Mouse (Mus musculus) G1E (cell line): ENCODE results near the gene Fbxo42. TPM values are rescaled to one million over a fixed set of nuclear protein-coding genes. Genes with fewer than 3 reads are reported as not detected.

Experiments used
- ATAC-seq: 2 replicates; pipeline ENCODE4 v1.8.0; 2016; ENCODE audit warnings: mild to moderate bottlenecking; ENCODE audit not compliant: insufficient number of reproducible peaks, poor library complexity, low FRiP score, severe bottlenecking; ENCODE audit errors: extremely low read depth
- DNase-seq: peaks from one replicate; pipeline ENCODE4 v3.0.0; 2012; ENCODE audit warnings: low spot score
- H3K27me3 ChIP-seq: 2 replicates; pipeline ENCODE4 v1.6.1; 2012; ENCODE audit warnings: mild to moderate bottlenecking, low read length, inconsistent platforms; ENCODE audit not compliant: insufficient read depth
- H3K36me3 ChIP-seq: replicated peaks from 2 replicates; pipeline ENCODE3; 2012; ENCODE audit warnings: mild to moderate bottlenecking, inconsistent platforms
- H3K4me1 ChIP-seq: 2 replicates; pipeline ENCODE4 v1.6.1; 2012; ENCODE audit warnings: low read depth, low read length, inconsistent platforms, mixed read lengths; ENCODE audit not compliant: insufficient read depth
- H3K4me3 ChIP-seq: 2 replicates; pipeline ENCODE4 v1.5.1; 2012; ENCODE audit warnings: low read depth, mild to moderate bottlenecking, inconsistent platforms, low read length, moderate library complexity, mixed read lengths
- H3K9me3 ChIP-seq: replicated peaks from 2 replicates; pipeline ENCODE4 v1.6.1; 2012; ENCODE audit warnings: inconsistent platforms
- CTCF ChIP-seq: IDR thresholded peaks from 2 replicates; pipeline ENCODE4 v1.5.1; 2012; ENCODE audit warnings: low read depth, low read length, inconsistent platforms, mixed read lengths
- GATA1 ChIP-seq: IDR thresholded peaks from 2 replicates; pipeline ENCODE4 v1.6.1; 2012; ENCODE audit warnings: borderline replicate concordance, low read length, inconsistent platforms, mixed read lengths
- GATA2 ChIP-seq: IDR thresholded peaks from 2 replicates; pipeline ENCODE4 v1.6.1; 2012; ENCODE audit warnings: low read depth, low read length, inconsistent platforms, borderline replicate concordance
- POLR2AphosphoS5 ChIP-seq: IDR thresholded peaks from 2 replicates; pipeline ENCODE4 v1.6.1; 2012; ENCODE audit warnings: low read depth, low read length, inconsistent platforms; ENCODE audit not compliant: insufficient replicate concordance
- TAL1 ChIP-seq: conservative IDR thresholded peaks from 2 replicates; pipeline ENCODE4 v1.6.1; 2012; ENCODE audit warnings: low read depth, low read length, inconsistent platforms, mixed read lengths
- polyA plus RNA-seq: library from polyadenylated mRNA; stranded (reverse); fragments of >175 nt; gene quantifications from 2 replicates; pipeline ENCODE4 v1.2.3, GENCODE M21; 2012
- total RNA-seq, 2 experiments: library from RNA; stranded (forward) in 1 of 2; stranded (reverse) in 1 of 2; fragments of 200-1000 nt in 1 of 2; fragments of >200 nt in 1 of 2; fragmentation: Nextera tagmentation in 1 of 2; gene quantifications; 2 replicates each; pipeline ENCODE4 v1.2.3; 2014 to 2017

The Fbxo42 gene
- total and polyA plus RNA-seq, 3 experiments = 8.3 to 36.7 (median 15.5) TPM

DNA sequence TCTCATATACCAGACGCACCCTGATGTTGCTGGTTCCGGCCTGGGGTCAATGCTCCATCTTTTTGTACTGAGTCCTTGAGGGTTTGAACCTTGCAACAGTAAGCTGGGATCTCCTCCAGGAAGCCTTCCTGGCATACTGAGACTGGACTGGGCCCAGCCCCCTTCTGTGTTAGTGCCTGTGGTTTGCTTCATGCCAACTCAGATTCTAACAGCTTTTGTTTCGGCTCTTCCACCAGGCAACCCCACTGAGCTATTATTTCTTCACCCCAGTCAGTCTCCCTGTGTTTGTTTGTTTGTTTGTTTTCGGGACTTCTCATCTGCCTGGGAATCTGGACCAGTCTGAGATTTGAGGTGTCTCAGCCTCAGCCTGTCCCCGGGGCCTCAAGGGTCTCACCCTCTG lies 96.7 kb downstream of the Fbxo42 start:
- no peak for DNase-seq
- Histone ChIP-seq H3K4me1 (peaks cover 4% of the 10 kb centered on the region), H3K36me3 (no peaks in the 10 kb centered on the region), H3K4me3 (no peak overlapping the region), H3K27me3 (peaks cover 39% of the 10 kb centered on the region), H3K9me3 (peaks cover 6% of the 10 kb centered on the region; the same call in 1 of the 2 replicates)
- ATAC-seq = no peak
- no peak for TF ChIP-seq GATA2
- no peak for TF ChIP-seq TAL1
- TF ChIP-seq GATA1 = no peak
- TF ChIP-seq POLR2AphosphoS5 = no peak
- no peak for TF ChIP-seq CTCF

DNA sequence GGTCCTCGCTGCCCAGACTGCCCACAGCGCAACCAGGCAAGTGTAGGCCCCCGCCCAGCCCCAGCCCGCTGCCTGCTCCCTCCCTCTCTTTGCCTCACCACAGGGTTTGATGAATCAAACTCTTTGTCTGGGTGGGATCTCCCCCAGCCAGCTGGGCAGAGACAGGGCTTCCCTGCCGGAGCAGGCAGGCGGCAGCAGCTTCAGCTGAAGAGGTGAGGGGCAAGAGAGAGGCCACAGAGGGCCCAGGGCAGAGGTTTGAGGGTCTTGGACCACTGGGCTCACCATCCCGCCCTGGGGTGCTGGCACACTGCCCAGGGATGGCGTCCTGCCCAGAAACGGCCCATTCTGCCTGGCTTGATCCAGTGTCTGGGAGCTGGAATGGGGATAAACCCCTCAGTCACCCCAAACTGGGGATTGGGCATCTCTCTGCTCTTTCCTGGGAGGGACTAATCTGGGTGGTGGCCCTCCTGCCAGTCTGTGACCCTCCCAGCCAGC lies 97.3 kb downstream of the Fbxo42 start:
- ATAC-seq = no peak
- TF ChIP-seq POLR2AphosphoS5 = no peak
- no peak for TF ChIP-seq TAL1
- no peak for TF ChIP-seq CTCF
- no peak for TF ChIP-seq GATA1
- TF ChIP-seq GATA2 = no peak

DNA sequence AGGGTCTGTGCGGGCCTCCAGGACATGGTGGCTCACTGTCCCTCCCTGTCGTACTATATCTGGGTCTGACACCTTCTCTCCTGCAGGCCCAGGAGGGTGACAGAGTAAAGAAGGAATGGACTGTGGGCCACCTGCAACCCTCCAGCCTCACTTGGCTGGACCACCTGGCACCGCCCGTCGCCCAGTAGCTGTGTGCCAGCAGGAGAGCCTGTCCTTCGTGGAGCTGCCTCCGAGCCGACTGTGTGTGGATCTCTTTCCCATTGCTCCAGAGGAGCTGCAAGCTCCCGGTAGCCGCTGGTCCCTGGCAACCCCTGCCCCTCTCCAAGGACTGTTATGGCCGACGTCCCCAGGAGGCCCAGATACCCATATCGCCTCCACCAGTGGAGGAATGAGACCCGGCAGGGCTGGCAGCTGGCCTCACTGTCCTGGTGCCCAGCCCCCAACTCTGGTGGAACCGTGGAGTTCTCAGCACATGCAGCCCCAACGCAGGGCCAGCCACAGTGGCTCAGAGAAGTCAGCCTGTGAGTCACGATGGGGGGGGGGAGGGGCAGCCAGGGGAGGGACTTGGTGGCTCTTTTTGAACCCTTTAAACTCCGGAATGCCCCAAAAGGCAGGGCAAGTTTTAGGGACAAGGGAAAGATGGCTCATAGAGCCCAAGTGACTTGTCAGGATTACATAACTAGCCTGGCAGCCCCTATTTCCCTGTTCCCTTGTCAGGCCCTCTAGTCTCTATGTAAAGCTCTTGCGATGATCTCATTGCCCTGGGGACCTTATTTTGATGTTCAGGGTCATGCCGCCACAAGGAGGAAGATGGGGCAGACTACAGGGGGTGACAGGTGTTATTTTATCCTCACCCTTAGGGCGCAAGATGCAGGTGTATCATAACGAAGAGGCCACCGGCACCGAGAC lies 98.6 kb downstream of the Fbxo42 start:
- H3K4me3 ChIP-seq = no peak overlapping the region
- peaks cover 6% of the 10 kb centered on the region; the same call in 1 of the 2 replicates for H3K9me3 ChIP-seq
- DNase-seq = no peak
- H3K4me1 ChIP-seq = no peaks in the 10 kb centered on the region
- ATAC-seq = no peak
- TF ChIP-seq CTCF = no peak
- TF ChIP-seq POLR2AphosphoS5 = no peak
- TF ChIP-seq GATA2 = no peak
- no peak for TF ChIP-seq TAL1
- no peak for TF ChIP-seq GATA1
- H3K27me3 ChIP-seq = peaks cover 24% of the 10 kb centered on the region
- H3K36me3 ChIP-seq = no peaks in the 10 kb centered on the region

More for the DNA sequence above, 97.3 kb downstream of the Fbxo42 start:
- Histone ChIP-seq H3K36me3 (no peaks in the 10 kb centered on the region), H3K9me3 (peaks cover 6% of the 10 kb centered on the region; the same call in 1 of the 2 replicates), H3K4me3 (no peak overlapping the region), H3K27me3 (peaks cover 34% of the 10 kb centered on the region), H3K4me1 (no peaks in the 10 kb centered on the region)
- DNase-seq = no peak

DNA sequence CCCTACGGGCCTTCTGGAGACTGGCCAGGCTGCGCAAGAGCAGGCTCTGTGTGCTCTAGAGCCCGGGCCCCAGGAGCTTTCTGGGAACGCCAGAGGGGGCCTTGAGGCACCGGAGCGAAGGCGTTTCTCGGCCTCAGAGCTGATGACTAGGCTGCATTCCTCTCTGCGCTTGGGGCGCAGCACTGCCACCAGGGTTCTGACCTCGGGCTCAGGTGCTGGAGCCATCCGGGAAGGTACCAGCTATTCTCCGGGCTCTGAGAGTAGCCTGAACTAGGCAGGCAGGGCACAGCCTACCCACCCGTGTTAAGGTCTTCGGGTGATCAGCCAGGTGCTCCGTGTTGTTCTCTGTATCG lies 99.3 kb downstream of the Fbxo42 start:
- H3K27me3 ChIP-seq = peaks cover 19% of the 10 kb centered on the region
- peaks cover 6% of the 10 kb centered on the region; the same call in 1 of the 2 replicates for H3K9me3 ChIP-seq
- no peak overlapping the region for H3K4me3 ChIP-seq
- TF ChIP-seq POLR2AphosphoS5 = no peak
- no peak for TF ChIP-seq TAL1
- no peak for TF ChIP-seq GATA1
- TF ChIP-seq CTCF = no peak
- no peak for TF ChIP-seq GATA2
- no peaks in the 10 kb centered on the region for H3K36me3 ChIP-seq
- DNase-seq = no peak
- no peaks in the 10 kb centered on the region for H3K4me1 ChIP-seq
- no peak for ATAC-seq

DNA sequence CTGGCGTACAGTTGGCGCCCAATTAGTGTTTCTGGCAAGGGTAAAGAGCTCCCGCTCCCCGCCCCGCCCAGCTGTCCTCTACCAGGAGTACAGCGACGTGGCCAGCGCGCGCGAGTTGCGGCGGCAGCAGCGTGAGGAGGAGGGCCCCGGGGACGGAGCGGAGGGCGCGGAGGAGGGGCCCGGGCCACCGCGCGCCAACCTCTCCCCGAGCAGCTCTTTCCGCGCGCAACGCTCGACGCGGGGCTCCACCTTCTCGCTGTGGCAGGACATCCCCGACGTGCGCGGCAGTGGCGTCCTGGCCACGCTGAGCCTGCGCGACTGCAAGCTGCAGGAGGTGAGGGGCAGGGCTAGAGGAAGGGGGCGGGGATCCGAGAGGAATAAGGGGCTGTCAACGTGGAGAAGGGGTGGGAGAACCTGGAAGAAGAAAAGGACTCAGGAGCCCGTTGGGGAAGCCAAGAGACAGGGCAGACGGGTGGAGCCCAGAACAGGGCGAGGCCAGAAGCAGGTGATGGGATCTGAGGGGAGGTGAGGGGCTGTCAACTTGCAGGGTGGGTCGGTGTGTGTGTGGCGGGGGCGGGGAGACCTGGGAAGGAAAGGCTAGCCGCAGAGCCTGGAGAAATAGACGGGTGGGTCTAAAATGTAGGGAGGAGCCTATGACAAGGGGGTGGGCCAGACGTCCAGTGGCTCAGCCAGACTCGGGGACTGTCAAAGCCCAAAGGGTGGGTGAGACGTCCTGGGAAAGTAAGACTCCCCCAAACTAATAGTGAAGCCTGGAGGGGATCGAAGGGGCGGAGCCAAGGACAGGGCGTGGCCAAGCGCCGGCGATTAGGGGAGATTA lies 100.3 kb downstream of the Fbxo42 start:
- TF ChIP-seq POLR2AphosphoS5 (no peak), TAL1 (no peak), GATA1 (no peak), GATA2 (no peak), CTCF (no peak)
- no peaks in the 10 kb centered on the region for H3K36me3 ChIP-seq
- peaks cover 6% of the 10 kb centered on the region; the same call in 1 of the 2 replicates for H3K9me3 ChIP-seq
- DNase-seq (no peak), ATAC-seq (no peak)
- peaks cover 13% of the 10 kb centered on the region for H3K27me3 ChIP-seq
- H3K4me3 ChIP-seq = no peak overlapping the region
- H3K4me1 ChIP-seq = no peaks in the 10 kb centered on the region

DNA sequence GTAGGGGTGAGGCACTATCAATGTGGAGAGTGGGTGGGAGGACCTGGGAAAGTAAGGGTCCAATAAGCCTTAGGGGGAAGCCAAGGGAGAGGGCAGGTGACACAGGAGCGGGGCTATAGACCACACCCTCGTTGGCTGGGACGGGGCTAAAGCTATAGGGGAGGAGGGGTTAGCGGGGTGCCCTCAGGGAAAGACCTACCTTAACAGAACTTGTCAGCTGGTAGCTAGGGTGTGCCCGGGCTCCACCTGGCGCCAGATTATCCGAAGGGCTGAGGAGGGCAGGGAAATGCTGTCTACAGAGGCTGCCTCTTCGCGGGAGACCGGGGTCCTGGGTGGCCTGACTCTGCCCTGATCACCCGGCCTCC lies 100.9 kb downstream of the Fbxo42 start:
- no peaks in the 10 kb centered on the region for H3K36me3 ChIP-seq
- peaks cover 10% of the 10 kb centered on the region for H3K27me3 ChIP-seq
- DNase-seq (no peak), ATAC-seq (no peak)
- peaks cover 6% of the 10 kb centered on the region; the same call in 1 of the 2 replicates for H3K9me3 ChIP-seq
- H3K4me1 ChIP-seq = no peaks in the 10 kb centered on the region
- no peak for TF ChIP-seq GATA1
- no peak overlapping the region for H3K4me3 ChIP-seq
